Mouse (Mus musculus): ENCODE data around the gene Fos. TPM values are rescaled to one million over a fixed set of nuclear protein-coding genes. Genes with fewer than 3 reads are reported as not detected.

Gene Fos
- total RNA-seq (2017): 421 and 492 TPM in 2 replicates

- ATAC-seq (replicated peaks; ENCODE audit: low read depth, poor library complexity, severe bottlenecking): peak; percentile 48
Measured at GRCm38 (mm10) chr12:85473481-85474297, at the start of gene Fos. Fos (plus strand) TSS chr12:85473890.

GRCm38 (mm10) chr12:85425721-85426120 is 48.0 kb upstream of the Fos start:
- peak; percentile 47 for ATAC-seq (replicated peaks; ENCODE audit: low read depth, poor library complexity, severe bottlenecking)

- no peak for ATAC-seq (replicated peaks; ENCODE audit: low read depth, poor library complexity, severe bottlenecking)
Measured at GRCm38 (mm10) chr12:85426126-85426525, 47.6 kb upstream of the Fos start.

GRCm38 (mm10) chr12:85427802-85428201 is 45.9 kb upstream of the Fos start:
- ATAC-seq (replicated peaks; ENCODE audit: low read depth, poor library complexity, severe bottlenecking): no peak

GRCm38 (mm10) chr12:85429999-85430398 is 43.7 kb upstream of the Fos start:
- ATAC-seq (replicated peaks; ENCODE audit: low read depth, poor library complexity, severe bottlenecking): no peak

GRCm38 (mm10) chr12:85430434-85430833 is 43.3 kb upstream of the Fos start:
- peak; percentile 59 for ATAC-seq (replicated peaks; ENCODE audit: low read depth, poor library complexity, severe bottlenecking)

GRCm38 (mm10) chr12:85433850-85434249 is 39.8 kb upstream of the Fos start:
- no peak for ATAC-seq (replicated peaks; ENCODE audit: low read depth, poor library complexity, severe bottlenecking)

GRCm38 (mm10) chr12:85434526-85434925 is 39.2 kb upstream of the Fos start:
- ATAC-seq (replicated peaks; ENCODE audit: low read depth, poor library complexity, severe bottlenecking): no peak

- no peak for ATAC-seq (replicated peaks; ENCODE audit: low read depth, poor library complexity, severe bottlenecking)
Measured at GRCm38 (mm10) chr12:85436021-85436621, 37.6 kb upstream of the Fos start.

- ATAC-seq (replicated peaks; ENCODE audit: low read depth, poor library complexity, severe bottlenecking): peak; percentile 68
Measured at GRCm38 (mm10) chr12:85437172-85437876, 36.4 kb upstream of the Fos start.

GRCm38 (mm10) chr12:85443456-85443855 is 30.2 kb upstream of the Fos start:
- ATAC-seq (replicated peaks; ENCODE audit: low read depth, poor library complexity, severe bottlenecking): no peak

GRCm38 (mm10) chr12:85444646-85445045 is 29.0 kb upstream of the Fos start:
- peak; percentile 55 for ATAC-seq (replicated peaks; ENCODE audit: low read depth, poor library complexity, severe bottlenecking)

GRCm38 (mm10) chr12:85447009-85447408 is 26.7 kb upstream of the Fos start:
- ATAC-seq (replicated peaks; ENCODE audit: low read depth, poor library complexity, severe bottlenecking): peak; percentile 34

- no peak for ATAC-seq (replicated peaks; ENCODE audit: low read depth, poor library complexity, severe bottlenecking)
Measured at GRCm38 (mm10) chr12:85447490-85447889, 26.2 kb upstream of the Fos start.

- ATAC-seq (replicated peaks; ENCODE audit: low read depth, poor library complexity, severe bottlenecking): no peak
Measured at GRCm38 (mm10) chr12:85449478-85449877, 24.2 kb upstream of the Fos start.

- no peak for ATAC-seq (replicated peaks; ENCODE audit: low read depth, poor library complexity, severe bottlenecking)
Measured at GRCm38 (mm10) chr12:85451693-85452491, 21.8 kb upstream of the Fos start.

GRCm38 (mm10) chr12:85455065-85456058 is 18.3 kb upstream of the Fos start:
- ATAC-seq (replicated peaks; ENCODE audit: low read depth, poor library complexity, severe bottlenecking): peak; percentile 90

GRCm38 (mm10) chr12:85456276-85456675 is 17.4 kb upstream of the Fos start:
- no peak for ATAC-seq (replicated peaks; ENCODE audit: low read depth, poor library complexity, severe bottlenecking)

GRCm38 (mm10) chr12:85456966-85457505 is 16.7 kb upstream of the Fos start:
- no peak for ATAC-seq (replicated peaks; ENCODE audit: low read depth, poor library complexity, severe bottlenecking)

Measured in common myeloid progenitor, adult 5-6 weeks (primary cell).